Mouse (Mus musculus): ENCODE results near the gene Cd300ld. TPM values are rescaled to one million over a fixed set of nuclear protein-coding genes. Genes with fewer than 3 reads are reported as not detected.
"Not testable (repeated sequence)": the region's sequence is repeated elsewhere in the genome, so short reads cannot be mapped to it uniquely, and the experiment has no call there.

Cd300ld gene
- polyA plus RNA-seq (2015; fragmentation: Nextera tagmentation; extraction: Ambion mirVana): 0.26 and 0.37 TPM in 2 replicates

DNA sequence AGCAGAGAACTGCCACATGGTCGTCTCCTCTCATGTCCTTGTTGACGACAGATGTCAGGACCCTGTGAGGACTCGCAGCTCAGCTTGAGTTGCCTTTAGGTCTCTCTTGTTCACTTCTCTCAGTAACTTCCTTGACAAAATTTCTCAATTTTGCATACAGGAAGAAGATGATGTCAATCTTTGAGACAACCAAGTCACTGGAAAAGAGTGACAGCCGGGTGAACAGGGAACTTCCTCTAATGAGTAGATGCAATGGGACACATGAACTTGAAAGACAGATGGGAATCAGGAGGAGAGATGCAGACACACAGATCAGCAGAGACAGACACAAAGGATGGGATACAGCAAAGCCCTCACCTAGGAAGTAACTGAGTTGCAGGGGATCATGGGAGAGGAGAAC is at the start of gene Cd300ld:
Gene Cd300ld (minus strand): TSS at position 130 of the 400 bp plus-strand sequence.
- 51% methylated on average over 4 of the region's 4 CpGs for WGBS
- Histone ChIP-seq H3K27ac (ENCODE audit: low read length) (no peak within 1 kb of the TSS), H3K36me3 (ENCODE audit: control insufficient read depth, insufficient read depth) (no peaks in the 10 kb centered on the region), H3K4me3 (ENCODE audit: low read length) (no peak within 1 kb of the TSS), H3K9me3 (replicated peaks; ENCODE audit: control insufficient read depth, low read length) (no peaks in the 10 kb centered on the region), H3K27me3 (ENCODE audit: control insufficient read depth, insufficient read depth, low read length) (no peaks in the 10 kb centered on the region), H3K4me2 (ENCODE audit: low read depth, low read length) (no peak within 1 kb of the TSS), H3K9ac (ENCODE audit: low read length) (no peak within 1 kb of the TSS), H3K4me1 (ENCODE audit: control insufficient read depth, insufficient read depth, low read length) (no peaks in the 10 kb centered on the region)
- ATAC-seq (replicated peaks; ENCODE audit: extremely low read depth, insufficient read depth, low FRiP score): no peak

DNA sequence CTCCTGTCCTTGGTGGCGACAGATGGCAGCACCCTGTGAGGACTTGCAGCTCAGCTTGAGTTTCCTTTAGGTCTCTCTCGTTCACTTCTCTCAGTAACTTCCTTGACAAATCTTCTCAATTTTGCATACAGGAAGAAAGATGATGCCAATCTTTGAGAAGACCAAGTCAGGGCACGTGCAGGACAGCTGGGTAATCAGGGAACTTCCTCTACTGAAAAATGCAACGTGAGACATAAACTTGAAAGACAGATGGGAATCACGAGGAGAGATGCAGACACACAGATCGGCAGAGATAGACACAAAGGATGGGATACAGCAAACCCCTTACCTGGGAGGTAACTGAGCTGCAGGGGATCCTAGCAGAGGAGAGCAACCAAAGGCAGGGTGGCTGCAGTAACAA is 47.9 kb upstream of the Cd300ld start, which contains the start of gene Cd300ld5:
Gene Cd300ld5 (minus strand): TSS at position 101 of the 400 bp plus-strand sequence.
- not testable (repeated sequence) for ATAC-seq (replicated peaks; ENCODE audit: extremely low read depth, insufficient read depth, low FRiP score); H3K27ac ChIP-seq (ENCODE audit: low read length); H3K36me3 ChIP-seq (ENCODE audit: control insufficient read depth, insufficient read depth); H3K9me3 ChIP-seq (replicated peaks; ENCODE audit: control insufficient read depth, low read length); H3K4me3 ChIP-seq (ENCODE audit: low read length); H3K9ac ChIP-seq (ENCODE audit: low read length); H3K27me3 ChIP-seq (ENCODE audit: control insufficient read depth, insufficient read depth, low read length); H3K4me2 ChIP-seq (ENCODE audit: low read depth, low read length); H3K4me1 ChIP-seq (ENCODE audit: control insufficient read depth, insufficient read depth, low read length)
- WGBS: no CpG with 5 or more reads among the region's 6 CpGs

DNA sequence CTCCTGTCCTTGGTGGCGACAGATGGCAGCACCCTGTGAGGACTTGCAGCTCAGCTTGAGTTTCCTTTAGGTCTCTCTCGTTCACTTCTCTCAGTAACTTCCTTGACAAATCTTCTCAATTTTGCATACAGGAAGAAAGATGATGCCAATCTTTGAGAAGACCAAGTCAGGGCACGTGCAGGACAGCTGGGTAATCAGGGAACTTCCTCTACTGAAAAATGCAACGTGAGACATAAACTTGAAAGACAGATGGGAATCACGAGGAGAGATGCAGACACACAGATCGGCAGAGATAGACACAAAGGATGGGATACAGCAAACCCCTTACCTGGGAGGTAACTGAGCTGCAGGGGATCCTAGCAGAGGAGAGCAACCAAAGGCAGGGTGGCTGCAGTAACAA is 37.2 kb upstream of the Cd300ld start, which contains the start of gene Cd300ld4:
Gene Cd300ld4 (minus strand): TSS at position 101 of the 400 bp plus-strand sequence.
- WGBS: no CpG with 5 or more reads among the region's 6 CpGs
- not testable (repeated sequence) for H3K27ac ChIP-seq (ENCODE audit: low read length); H3K4me1 ChIP-seq (ENCODE audit: control insufficient read depth, insufficient read depth, low read length); ATAC-seq (replicated peaks; ENCODE audit: extremely low read depth, insufficient read depth, low FRiP score); H3K9ac ChIP-seq (ENCODE audit: low read length); H3K9me3 ChIP-seq (replicated peaks; ENCODE audit: control insufficient read depth, low read length); H3K27me3 ChIP-seq (ENCODE audit: control insufficient read depth, insufficient read depth, low read length); H3K4me2 ChIP-seq (ENCODE audit: low read depth, low read length); H3K36me3 ChIP-seq (ENCODE audit: control insufficient read depth, insufficient read depth); H3K4me3 ChIP-seq (ENCODE audit: low read length)

DNA sequence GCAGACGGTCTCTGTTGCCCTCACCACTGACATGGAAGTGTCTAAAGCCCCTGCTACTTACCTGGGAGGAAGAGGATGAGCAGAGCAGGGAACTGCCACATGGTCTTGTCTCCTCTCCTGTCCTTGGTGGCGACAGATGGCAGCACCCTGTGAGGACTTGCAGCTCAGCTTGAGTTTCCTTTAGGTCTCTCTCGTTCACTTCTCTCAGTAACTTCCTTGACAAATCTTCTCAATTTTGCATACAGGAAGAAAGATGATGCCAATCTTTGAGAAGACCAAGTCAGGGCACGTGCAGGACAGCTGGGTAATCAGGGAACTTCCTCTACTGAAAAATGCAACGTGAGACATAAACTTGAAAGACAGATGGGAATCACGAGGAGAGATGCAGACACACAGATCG is 26.4 kb upstream of the Cd300ld start, which contains the start of gene Cd300ld2:
Gene Cd300ld2 (minus strand): TSS at position 101 of the 400 bp plus-strand sequence.
- H3K36me3 ChIP-seq (ENCODE audit: control insufficient read depth, insufficient read depth); H3K27me3 ChIP-seq (ENCODE audit: control insufficient read depth, insufficient read depth, low read length); H3K9me3 ChIP-seq (replicated peaks; ENCODE audit: control insufficient read depth, low read length); H3K4me2 ChIP-seq (ENCODE audit: low read depth, low read length); H3K9ac ChIP-seq (ENCODE audit: low read length); H3K4me3 ChIP-seq (ENCODE audit: low read length); ATAC-seq (replicated peaks; ENCODE audit: extremely low read depth, insufficient read depth, low FRiP score); H3K4me1 ChIP-seq (ENCODE audit: control insufficient read depth, insufficient read depth, low read length); H3K27ac ChIP-seq (ENCODE audit: low read length): not testable (repeated sequence)
- no CpG with 5 or more reads among the region's 7 CpGs for WGBS

DNA sequence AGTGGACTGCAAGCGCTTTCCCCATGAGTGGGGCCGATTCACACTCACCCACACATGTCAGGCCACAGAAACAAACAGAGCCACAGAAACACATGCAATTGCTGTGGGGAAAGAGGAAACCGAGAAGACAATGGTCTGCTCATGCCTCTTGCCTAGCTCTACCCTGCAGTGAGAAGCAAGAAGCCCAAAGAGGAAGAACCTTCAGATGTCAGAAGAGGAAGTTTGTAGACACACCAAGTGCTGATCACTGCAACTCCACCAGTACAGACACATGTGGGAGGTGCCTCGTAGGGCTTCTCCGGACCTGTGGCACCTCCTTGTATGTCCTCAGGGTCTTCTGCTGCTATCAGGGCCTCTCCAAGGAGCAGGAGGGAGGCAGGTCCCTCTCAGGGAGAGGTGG is 14.3 kb upstream of the Cd300ld start:
- H3K27me3 ChIP-seq (ENCODE audit: control insufficient read depth, insufficient read depth, low read length): no peaks in the 10 kb centered on the region
- H3K9ac ChIP-seq (ENCODE audit: low read length): no peak overlapping the region
- WGBS: 70% methylated on average over 5 of the region's 5 CpGs
- H3K27ac ChIP-seq (ENCODE audit: low read length): no peak overlapping the region
- no peak overlapping the region for H3K4me3 ChIP-seq (ENCODE audit: low read length)
- H3K9me3 ChIP-seq (replicated peaks; ENCODE audit: control insufficient read depth, low read length): no peaks in the 10 kb centered on the region
- no peaks in the 10 kb centered on the region for H3K4me1 ChIP-seq (ENCODE audit: control insufficient read depth, insufficient read depth, low read length)
- no peak for ATAC-seq (replicated peaks; ENCODE audit: extremely low read depth, insufficient read depth, low FRiP score)
- no peaks in the 10 kb centered on the region for H3K36me3 ChIP-seq (ENCODE audit: control insufficient read depth, insufficient read depth)
- H3K4me2 ChIP-seq (ENCODE audit: low read depth, low read length): no peak overlapping the region

DNA sequence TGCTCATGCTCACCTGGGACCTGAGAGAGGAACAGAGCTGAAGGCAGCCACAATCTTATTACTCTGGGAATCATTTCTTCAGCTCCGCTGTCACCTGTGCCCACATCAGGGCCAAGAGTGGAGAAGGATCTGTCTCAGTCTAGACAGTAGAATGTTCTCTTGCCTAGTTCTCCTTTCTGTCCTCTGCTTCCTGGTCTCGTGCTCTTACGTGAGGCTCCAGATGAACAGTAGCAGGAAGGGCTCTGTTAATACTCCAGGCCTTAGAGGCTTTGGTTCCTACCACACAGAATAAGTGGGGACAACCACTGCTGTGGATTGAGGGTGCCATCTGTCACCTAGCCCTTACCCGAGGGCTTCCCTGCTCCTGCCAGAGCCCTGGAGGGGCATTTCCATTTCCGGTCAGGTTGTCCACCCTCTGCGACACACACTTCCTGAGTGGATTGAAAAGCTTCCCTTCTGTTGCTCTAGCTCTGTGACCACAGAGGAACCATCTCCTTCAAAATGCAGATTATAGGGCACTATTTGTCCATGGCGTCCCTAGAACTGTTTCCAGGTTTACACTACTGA is 11.8 kb upstream of the Cd300ld start, which contains the start of gene Cd300c2:
Gene Cd300c2 (minus strand): TSS at position 407 of the 567 bp plus-strand sequence.
- no peak within 1 kb of the TSS for H3K4me2 ChIP-seq (ENCODE audit: low read depth, low read length)
- no peak within 1 kb of the TSS for H3K27ac ChIP-seq (ENCODE audit: low read length)
- H3K9me3 ChIP-seq (replicated peaks; ENCODE audit: control insufficient read depth, low read length): no peaks in the 10 kb centered on the region
- H3K27me3 ChIP-seq (ENCODE audit: control insufficient read depth, insufficient read depth, low read length): no peaks in the 10 kb centered on the region
- H3K4me1 ChIP-seq (ENCODE audit: control insufficient read depth, insufficient read depth, low read length): no peaks in the 10 kb centered on the region
- 72% methylated on average over 7 of the region's 7 CpGs for WGBS
- H3K9ac ChIP-seq (ENCODE audit: low read length): no peak within 1 kb of the TSS
- no peak within 1 kb of the TSS for H3K4me3 ChIP-seq (ENCODE audit: low read length)
- no peak for ATAC-seq (replicated peaks; ENCODE audit: extremely low read depth, insufficient read depth, low FRiP score)
- H3K36me3 ChIP-seq (ENCODE audit: control insufficient read depth, insufficient read depth): no peaks in the 10 kb centered on the region

DNA sequence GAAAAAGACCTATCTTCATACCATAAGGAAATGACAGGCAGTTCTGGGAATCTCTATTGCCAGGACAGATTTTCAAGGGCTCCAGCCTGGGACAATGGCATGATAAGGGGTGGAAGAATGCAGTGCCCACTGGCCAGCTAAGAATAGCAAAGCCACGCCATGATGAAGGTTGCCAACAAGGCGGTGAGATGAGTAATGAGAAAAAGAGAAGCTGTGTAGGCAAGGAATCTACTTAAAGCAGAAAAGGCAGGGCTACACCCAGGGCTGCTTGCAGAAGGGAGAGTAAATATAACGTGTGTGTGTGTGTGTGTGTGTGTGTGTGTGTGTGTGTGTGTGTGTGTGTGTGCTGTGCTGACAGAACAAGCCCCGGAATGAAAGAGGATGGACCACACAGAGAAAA is 7.9 kb downstream of the Cd300ld start:
- Histone ChIP-seq H3K4me3 (ENCODE audit: low read length) (no peak overlapping the region), H3K27me3 (ENCODE audit: control insufficient read depth, insufficient read depth, low read length) (no peaks in the 10 kb centered on the region), H3K27ac (ENCODE audit: low read length) (no peak overlapping the region), H3K9me3 (replicated peaks; ENCODE audit: control insufficient read depth, low read length) (peaks cover 15% of the 10 kb centered on the region), H3K4me2 (ENCODE audit: low read depth, low read length) (no peak overlapping the region), H3K9ac (ENCODE audit: low read length) (no peak overlapping the region), H3K4me1 (ENCODE audit: control insufficient read depth, insufficient read depth, low read length) (no peaks in the 10 kb centered on the region), H3K36me3 (ENCODE audit: control insufficient read depth, insufficient read depth) (no peaks in the 10 kb centered on the region)
- WGBS: 35% methylated on average over 4 of the region's 4 CpGs
- no peak for ATAC-seq (replicated peaks; ENCODE audit: extremely low read depth, insufficient read depth, low FRiP score)

DNA sequence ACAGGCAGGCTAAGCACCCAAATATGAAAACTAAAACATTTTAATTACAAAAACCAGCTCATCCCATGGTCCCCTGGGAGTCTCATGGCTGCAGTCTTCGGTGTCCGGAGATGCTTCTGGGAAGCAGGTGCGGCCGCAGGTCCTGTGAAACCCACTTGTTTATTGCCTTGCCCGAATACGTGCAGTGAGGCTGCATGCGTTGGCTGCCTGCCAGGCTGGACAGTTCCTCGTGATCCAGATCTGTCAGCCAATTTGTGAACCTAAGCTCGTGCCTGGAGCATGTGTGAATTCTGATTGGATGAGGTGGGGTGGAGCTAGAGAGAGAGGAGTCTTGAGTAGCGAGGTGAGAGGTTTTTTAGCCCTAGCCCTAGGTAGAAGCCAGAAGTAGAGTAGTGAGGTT is 17.0 kb downstream of the Cd300ld start:
- Histone ChIP-seq H3K9me3 (replicated peaks; ENCODE audit: control insufficient read depth, low read length) (0 out of 2 replicates have a peak, but pooled peaks cover 7% of the 10 kb centered on the region), H3K36me3 (ENCODE audit: control insufficient read depth, insufficient read depth) (no peaks in the 10 kb centered on the region), H3K4me1 (ENCODE audit: control insufficient read depth, insufficient read depth, low read length) (no peaks in the 10 kb centered on the region), H3K4me3 (ENCODE audit: low read length) (no peak overlapping the region), H3K4me2 (ENCODE audit: low read depth, low read length) (no peak overlapping the region), H3K9ac (ENCODE audit: low read length) (no peak overlapping the region), H3K27ac (ENCODE audit: low read length) (no peak overlapping the region), H3K27me3 (ENCODE audit: control insufficient read depth, insufficient read depth, low read length) (no peaks in the 10 kb centered on the region)
- no peak for ATAC-seq (replicated peaks; ENCODE audit: extremely low read depth, insufficient read depth, low FRiP score)
- 69% methylated on average over 10 of the region's 10 CpGs for WGBS

DNA sequence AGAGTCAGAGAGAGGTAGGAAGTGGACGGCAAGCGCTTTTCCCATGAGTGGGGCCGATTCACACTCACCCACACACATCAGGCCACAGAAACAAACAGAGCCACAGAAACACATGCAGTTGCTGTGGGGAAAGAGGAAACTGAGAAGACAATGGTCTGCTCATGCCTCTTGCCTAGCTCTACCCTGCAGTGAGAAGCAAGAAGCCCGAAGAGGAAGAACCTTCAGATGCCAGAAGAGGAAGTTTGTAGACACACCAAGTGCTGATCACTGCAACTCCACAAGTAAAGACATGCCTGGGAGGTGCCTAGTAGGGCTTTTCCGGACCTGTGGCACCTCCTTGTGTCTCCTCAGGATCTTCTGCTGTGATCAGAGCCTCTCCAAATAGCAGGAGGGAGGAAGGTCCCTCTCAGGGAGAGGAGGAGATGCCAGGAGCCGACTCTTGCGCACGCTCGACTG is 20.9 kb downstream of the Cd300ld start, which contains the start of gene Cd300c:
Gene Cd300c (minus strand): TSS at position 406 of the 456 bp plus-strand sequence.
- H3K27me3 ChIP-seq (ENCODE audit: control insufficient read depth, insufficient read depth, low read length): no peaks in the 10 kb centered on the region
- ATAC-seq (replicated peaks; ENCODE audit: extremely low read depth, insufficient read depth, low FRiP score): no peak
- peaks cover 3% of the 10 kb centered on the region; the same call in 1 of the 2 replicates for H3K4me1 ChIP-seq (ENCODE audit: control insufficient read depth, insufficient read depth, low read length)
- no peaks in the 10 kb centered on the region for H3K36me3 ChIP-seq (ENCODE audit: control insufficient read depth, insufficient read depth)
- 74% methylated on average over 9 of the region's 9 CpGs for WGBS
- H3K27ac ChIP-seq (ENCODE audit: low read length): no peak within 1 kb of the TSS
- H3K9ac ChIP-seq (ENCODE audit: low read length): no peak within 1 kb of the TSS
- no peak within 1 kb of the TSS for H3K4me2 ChIP-seq (ENCODE audit: low read depth, low read length)
- no peak within 1 kb of the TSS for H3K4me3 ChIP-seq (ENCODE audit: low read length)
- 0 out of 2 replicates have a peak, but pooled peaks cover 5% of the 10 kb centered on the region for H3K9me3 ChIP-seq (replicated peaks; ENCODE audit: control insufficient read depth, low read length)

All from heart, embryonic 16.5 days (tissue).